ENCODE assay signal across 13 mouse cellular contexts in the genomic region with DNA sequence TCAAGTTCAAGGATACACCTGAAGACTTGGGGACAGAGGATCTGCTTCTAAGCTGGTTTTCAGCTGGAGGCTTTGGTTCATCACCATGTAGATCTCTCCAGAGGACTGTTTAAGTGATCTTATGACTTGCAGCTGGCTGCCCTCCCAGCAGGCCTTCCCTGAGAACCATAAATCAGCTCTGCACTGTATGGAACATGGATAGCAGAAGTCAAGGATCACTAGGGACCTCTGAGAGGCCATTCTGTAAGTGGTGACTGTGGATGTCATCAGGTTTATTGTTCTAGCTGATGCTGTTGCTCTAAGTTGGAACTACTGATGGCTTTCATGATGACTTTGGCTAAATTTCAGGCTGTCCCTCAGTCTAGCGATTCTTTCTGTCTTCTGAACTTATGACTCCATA.
"Had no signal": no experiment of that assay in that cellular context is flagged by ENCODE, and none has a peak within 500 bp of the region (broad histone marks: within the 10 kb centered on the region; RNA-seq: fewer than 3 reads in every experiment).

No protein-coding gene starts in this region.

- H3K27me3 ChIP-seq: intestine, embryonic 15.5 days; limb, embryonic 12.5 days; midbrain, embryonic 13.5 days; neural tube, embryonic 15.5 days had no signal

- H3K4me3 ChIP-seq: intestine, embryonic 15.5 days; limb, embryonic 12.5 days; midbrain, embryonic 13.5 days; neural tube, embryonic 15.5 days had no signal

- H3K9ac ChIP-seq: intestine, embryonic 15.5 days; limb, embryonic 12.5 days; liver, embryonic 14.5 days; lung, embryonic 14.5 days; midbrain, embryonic 13.5 days; neural tube, embryonic 15.5 days had no signal

- H3K4me1 ChIP-seq: intestine, embryonic 15.5 days; midbrain, embryonic 13.5 days; neural tube, embryonic 15.5 days had no signal

- ATAC-seq: intestine, embryonic 15.5 days; midbrain, embryonic 13.5 days had no signal

- H3K27ac ChIP-seq: intestine, embryonic 15.5 days; limb, embryonic 12.5 days; liver, embryonic 14.5 days; midbrain, embryonic 13.5 days; neural tube, embryonic 15.5 days; stomach, postnatal 0 days had no signal

- H3K4me2 ChIP-seq: intestine, embryonic 15.5 days; limb, embryonic 12.5 days; lung, embryonic 14.5 days; midbrain, embryonic 13.5 days; neural tube, embryonic 15.5 days had no signal

- H3K36me3 ChIP-seq: intestine, embryonic 15.5 days; limb, embryonic 12.5 days; midbrain, embryonic 13.5 days; neural tube, embryonic 15.5 days had no signal

- DNase-seq: kidney, adult 2 months; layer of hippocampus, adult 9-11 months; layer of hippocampus, postnatal 36 days; lung, embryonic 14.5 days; lung, postnatal 10 days; lung, postnatal 4 days; right cerebral cortex, postnatal 4 days had no signal

- H3K9me3 ChIP-seq: intestine, embryonic 15.5 days; neural tube, embryonic 15.5 days had no signal
